Mouse (Mus musculus): Measurements from ENCODE around the gene Haspin.
"Not testable (repeated sequence)": the region's sequence is repeated elsewhere in the genome, so short reads cannot be mapped to it uniquely, and the experiment has no call there.

Gene Haspin

DNA sequence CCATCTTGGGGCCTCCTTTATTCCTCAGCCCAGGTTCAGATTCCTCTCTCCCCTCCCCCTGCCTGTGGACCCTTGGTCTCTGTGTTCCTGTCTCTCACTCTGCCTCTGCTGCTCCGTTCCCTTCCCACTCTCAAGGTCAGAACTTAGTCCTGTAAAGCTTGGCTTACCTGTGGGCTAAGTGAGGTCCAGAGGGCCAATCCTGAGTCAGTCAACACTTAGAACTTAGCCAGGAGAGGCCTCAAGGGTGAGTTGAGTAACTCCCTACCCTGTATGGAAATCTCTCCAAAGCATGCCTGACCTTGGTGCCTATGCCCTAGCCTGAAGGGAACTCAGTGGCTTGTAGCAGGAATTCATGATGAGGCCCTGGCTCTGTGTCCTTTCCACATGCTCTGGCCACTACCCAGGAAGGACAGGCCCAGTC is 6.2 kb upstream of the Haspin start:
- DNase-seq (ENCODE audit: low read depth, low spot score): no peak

DNA sequence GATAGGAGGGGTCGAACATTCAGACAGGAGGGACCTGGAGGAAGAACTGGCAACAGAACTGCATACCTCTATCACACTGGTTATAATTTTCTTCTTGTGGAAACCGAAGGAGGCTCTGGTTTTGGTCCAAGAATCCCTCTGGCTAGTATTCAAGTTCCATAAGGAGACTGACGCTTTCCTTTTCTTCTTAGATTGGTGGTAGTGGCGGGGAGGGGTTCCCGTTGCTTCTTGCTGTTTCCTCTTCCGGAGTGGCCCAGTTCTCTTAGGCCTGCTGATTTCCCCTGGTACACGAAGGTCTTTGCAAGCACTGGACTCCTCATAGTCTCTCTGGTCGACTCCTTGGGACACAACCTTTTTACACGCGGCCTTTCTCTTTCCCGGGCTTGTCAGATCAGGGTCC is 978 bp downstream of the Haspin start:
- DNase-seq (ENCODE audit: low read depth, low spot score): no peak

DNA sequence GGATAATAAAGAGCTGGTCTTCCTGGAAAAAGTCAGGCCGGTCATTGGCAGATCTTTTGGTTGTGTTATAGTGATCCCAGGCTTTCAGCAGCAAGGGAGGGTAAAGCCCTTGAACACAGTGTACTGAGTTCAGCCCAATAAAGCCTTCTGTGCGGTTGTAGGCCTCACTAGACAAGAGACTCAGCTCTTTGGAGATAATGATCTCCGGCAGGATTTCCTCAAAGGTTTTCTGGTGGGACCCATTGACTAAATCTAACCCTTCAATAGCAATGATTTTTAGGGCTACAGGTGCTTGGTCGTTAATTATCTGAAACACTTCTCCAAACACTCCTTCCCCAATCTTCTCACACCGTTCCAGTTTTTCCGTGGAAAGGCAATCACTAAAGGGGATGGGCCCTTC is 1.5 kb downstream of the Haspin start:
- DNase-seq (ENCODE audit: low read depth, low spot score): no peak

DNA sequence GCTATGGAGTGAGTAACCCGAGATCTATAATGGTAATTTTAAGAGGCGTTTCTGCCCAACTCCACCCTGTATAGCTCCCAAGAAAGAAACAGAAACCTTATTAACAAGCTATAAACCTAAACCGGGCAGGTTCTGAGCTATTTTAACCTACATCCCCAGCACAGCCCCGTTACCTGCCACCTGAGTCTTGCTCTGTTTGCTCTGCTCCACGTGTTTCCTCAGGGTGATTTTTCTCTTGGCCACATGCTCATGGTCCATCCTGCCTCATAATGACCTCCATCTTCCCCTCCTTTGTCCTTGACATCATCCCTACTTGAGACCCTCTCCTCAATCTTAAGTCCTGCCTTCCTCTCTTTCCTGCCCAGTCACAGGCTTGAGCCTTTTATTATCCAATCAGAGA is 3.9 kb downstream of the Haspin start:
- DNase-seq (ENCODE audit: low read depth, low spot score): no peak

DNA sequence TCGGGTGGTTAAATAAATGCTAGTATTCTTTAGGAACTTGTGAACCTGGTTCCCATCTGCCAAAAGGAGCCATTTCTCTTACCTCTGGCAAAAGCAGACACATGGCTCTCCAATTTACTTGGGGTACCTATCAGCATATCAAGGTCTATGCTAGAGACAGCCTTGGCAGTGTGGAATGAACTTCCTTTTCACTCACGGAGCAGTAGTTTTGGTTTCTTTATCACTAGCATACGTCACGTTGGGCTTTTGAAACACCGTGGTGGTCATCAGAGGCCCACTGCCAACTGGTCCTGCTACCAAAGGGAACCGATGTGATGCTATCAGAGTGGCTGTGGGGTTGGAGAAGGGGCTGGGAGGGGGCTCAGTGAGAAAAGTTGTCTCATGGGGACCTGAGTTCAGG is 5.1 kb downstream of the Haspin start:
- no peak for DNase-seq (ENCODE audit: low read depth, low spot score)

DNA sequence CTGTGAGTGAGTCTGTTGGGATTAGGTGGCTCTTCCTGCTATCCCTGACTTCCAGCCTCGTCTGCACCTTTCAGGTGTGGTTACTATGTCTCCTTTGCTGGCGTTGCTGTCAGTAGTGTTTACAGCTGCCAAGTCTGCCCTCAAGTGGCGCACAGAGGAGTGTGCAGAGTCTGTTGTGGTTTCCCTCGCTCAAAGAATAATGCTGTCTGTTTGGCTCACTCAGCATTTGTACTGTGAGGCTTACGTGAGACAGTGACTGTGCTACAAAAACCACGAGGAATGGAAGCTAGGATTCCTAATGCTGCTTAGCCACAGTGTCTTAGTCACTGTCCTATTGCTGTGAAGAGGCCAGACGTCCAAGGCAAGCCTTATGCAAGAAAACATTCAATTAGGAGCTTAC is 7.1 kb downstream of the Haspin start:
- DNase-seq (ENCODE audit: low read depth, low spot score): no peak

DNA sequence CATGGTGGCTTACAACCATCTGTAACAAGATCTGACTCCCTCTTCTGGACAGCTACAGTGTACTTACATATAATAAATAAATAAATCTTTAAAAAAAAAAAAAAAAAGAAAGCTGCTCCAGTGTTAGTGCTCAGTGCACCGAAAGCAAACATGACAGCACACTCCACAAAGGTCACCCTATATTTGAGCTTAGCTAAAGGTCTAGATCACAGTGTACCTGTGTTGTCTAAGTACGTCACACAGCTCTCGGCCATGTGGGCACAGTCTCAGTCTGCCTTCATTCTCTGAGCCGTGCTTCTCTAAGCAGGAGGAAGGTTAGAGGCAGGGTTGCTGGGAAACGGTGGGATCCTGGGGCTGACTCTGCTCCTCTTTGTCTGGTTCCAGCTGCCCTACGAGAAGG is 11.6 kb downstream of the Haspin start:
- DNase-seq (ENCODE audit: low read depth, low spot score): no peak

DNA sequence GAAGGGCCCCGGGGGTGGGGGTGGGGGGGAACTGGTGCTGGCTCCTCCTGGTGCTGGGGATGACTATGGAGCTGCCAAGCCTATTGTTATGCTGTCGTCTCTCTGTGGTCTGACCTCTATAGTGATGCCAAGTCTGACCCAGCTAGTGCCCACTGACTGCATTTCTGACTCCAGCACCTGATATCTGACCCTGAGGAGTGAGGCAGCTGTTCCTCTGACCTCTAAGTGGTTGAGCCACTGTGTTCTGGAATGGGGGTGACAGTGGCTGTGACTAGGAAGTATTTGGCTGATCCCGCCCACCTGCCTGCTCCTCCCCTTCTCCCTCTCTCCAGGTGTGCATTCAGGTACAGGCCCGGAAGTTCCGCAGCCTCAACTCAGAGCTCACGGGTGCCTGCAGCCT is 26.7 kb downstream of the Haspin start:
- no peak for DNase-seq (ENCODE audit: low read depth, low spot score)

DNA sequence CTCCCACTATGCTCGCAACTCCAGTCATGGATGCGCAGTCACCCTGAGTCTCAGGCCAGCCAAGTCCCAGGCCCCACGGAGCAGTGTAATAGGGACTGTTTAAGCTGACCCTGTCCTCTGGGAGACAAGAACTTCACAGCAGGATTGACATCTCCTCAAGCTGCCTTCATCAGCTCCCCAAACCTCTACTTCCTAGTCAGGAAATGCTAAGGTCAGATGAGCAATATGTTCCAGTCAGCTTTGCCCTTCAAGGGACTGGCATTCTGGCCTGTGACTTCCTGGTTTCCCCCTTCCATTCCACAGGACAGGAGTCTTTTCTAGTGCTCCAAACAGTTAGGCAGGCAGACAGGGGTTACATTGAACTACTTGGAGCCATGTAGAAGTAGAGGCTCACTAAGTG is 28.2 kb downstream of the Haspin start:
- DNase-seq (ENCODE audit: low read depth, low spot score): no peak

DNA sequence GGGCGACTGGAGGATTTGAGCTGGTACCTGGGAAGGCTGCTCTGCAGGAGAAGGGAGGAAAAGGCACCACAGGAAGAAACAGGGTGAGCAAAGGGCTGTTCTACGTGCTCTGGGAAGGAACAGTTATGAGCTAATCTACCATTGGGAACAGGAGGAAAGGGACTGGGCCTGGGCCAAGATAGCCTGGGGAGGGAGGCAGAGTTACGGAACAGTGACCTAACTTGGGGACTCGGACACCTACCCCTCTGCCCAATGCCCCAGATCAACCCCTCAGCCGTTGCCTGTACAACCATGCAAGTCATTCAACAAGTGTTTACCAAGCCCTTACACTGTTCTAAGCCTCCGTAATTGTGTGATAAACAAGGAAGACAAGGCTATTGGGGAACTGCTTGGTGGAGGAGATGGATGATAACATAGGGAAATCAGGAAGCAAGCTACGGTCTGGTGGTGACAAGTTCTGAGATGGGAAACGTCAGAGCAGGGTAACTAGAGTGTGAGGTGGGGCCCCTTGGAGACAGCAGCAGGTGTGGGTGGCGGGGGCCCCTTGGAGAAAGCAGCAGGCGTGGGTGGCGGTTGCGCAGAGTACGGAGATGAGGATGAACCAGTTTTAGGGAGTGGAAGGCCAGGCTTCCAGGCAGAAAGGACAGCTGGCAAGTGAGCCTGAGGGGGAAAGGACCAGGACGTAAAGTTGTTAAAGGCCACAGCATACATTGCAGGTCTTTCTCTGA is 29.0 kb downstream of the Haspin start:
- no peak for DNase-seq (ENCODE audit: low read depth, low spot score)

DNA sequence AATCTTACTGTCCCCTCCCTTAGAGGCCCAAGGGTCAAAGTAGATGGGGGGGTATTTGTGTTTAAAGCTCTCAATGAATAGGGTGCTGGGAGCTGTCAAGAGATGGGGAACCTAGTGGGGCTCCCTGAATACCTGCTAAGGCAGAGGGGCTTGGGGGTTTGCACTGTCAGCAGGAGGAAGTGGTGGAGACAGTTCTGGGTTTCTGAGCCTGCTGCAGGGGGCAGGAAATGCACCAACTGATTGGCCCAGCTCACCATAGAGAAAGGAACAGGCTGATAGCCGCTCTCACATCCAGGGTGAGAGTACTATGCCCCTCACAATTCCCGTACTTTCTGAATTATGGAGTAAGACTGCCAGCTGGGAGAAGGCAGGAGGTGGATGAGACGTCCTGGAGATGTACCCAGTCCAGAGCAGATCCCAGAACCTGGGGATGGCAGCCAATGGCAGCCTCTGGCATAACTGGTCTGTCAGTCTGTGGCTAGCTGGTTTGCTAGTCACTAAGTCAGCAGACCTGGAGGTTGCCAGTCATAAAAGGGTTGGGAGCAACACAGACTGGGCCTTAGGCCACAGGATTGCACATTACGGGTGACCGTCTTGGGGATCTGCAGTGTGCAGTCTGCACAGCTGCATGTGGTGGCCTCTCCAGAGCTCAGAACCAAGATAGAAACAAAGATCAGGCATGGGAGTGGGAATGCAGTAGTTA is 29.7 kb downstream of the Haspin start:
- DNase-seq (ENCODE audit: low read depth, low spot score): no peak

DNA sequence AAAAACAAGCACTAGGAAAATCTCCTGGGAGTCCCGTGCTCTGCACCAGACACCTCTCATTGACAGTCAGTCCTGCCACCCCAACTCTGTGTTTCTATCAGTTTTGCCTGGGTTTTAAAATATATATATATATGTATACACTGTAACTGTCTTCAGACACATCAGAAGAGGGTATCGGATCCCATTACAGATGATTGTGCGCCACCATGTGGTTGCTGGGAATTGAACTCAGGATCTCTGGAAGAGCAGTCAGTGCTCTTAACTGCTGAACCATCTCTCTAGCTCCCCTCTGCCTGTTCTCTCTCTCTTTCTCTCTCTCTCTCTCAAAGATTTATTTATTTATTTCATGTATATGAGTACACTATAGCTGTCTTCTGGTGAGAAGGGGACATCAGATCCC is 30.7 kb downstream of the Haspin start:
- DNase-seq (ENCODE audit: low read depth, low spot score): not testable (repeated sequence)

DNA sequence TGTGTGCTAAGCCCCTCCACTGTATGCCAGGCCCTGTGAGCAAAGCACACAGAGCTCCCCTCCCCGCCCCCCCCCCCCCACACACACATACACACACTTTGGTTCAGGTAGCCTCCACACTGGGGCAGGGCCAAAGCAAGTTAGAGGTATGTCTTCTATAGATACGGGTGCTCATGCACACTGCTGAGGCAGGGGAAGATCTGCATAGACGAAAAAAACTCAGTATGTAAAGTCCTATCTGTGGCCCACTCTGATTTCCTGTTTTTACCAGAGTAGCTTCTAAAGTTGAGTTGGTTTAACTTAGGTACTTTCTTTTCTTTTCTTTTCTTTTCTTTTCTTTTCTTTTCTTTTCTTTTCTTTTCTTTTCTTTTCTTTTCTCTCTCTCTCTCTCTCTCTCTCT is 32.8 kb downstream of the Haspin start:
- no peak for DNase-seq (ENCODE audit: low read depth, low spot score)

DNA sequence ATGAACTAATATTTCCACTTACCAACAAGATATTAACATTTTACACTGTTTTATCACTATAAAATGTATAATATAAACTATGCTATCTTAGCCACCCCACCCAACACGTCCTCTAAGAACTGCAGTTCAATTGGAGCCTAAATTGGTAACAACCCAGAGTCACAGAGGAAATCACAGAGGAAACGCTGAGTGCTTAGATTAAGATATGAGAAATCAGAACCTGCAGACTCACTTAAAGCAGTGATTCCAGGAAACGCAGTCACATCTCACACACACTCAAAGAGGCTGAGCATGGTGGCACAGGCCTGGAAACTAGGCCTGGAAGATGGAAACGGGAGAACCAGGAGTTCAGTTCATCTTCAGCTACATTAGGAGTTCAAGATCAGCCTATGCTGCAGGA is 36.8 kb downstream of the Haspin start:
- no peak for DNase-seq (ENCODE audit: low read depth, low spot score)

DNA sequence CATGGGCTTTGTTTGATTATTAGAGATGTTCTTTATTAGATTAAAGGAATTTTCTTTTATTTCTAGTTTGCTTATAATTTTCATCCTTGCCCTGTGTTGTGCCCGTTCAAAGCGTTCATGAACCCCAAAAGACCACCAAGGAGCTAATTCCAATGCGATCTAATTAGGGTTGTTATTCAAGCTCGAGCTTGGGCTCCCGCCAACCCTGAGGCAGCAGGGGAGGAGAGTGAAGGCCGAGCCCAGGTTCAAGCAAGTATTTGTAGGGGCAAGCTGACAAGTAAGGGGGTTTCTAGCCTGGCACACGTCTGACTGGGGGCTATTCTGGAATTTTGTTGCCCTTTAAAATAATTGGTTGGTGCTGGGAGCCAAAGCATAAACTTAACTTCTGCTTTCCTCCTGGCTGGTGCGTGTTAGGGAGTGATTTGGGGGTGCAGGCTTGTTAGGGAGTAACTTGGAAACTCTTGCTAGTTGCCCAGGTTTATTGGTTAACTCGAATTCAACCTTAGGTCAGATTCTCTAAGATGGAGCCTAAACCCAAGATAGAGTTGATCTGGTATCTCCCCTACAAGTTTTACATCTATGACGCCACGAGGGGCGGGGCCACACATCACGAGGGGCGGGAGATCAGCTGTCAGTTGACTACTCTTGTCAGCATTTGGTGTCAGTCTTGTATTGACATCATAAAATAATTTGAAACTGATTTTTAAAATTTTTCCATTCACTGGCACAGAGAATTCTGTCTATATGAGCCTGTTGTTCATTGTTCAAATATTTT is 37.9 kb downstream of the Haspin start:
- no peak for DNase-seq (ENCODE audit: low read depth, low spot score)

DNA sequence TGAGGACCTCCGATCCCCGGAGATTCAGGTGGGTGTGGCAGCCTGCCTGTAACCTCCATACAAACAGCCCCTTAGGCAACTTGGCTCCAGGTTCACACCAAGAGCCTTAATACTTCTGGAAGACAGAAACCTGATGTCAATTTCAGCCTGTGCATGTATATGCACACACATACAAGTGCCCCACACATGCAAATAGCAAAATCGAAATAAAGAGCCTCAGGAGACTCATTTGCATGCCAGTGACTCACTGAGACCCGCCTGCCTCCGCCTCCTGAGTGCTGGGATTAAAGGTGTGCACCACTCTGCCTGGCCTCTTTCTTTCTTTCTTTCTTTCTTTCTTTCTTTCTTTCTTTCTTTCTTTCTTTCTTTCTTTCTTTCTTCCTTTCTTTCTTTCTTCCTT is 39.2 kb downstream of the Haspin start:
- no peak for DNase-seq (ENCODE audit: low read depth, low spot score)

DNA sequence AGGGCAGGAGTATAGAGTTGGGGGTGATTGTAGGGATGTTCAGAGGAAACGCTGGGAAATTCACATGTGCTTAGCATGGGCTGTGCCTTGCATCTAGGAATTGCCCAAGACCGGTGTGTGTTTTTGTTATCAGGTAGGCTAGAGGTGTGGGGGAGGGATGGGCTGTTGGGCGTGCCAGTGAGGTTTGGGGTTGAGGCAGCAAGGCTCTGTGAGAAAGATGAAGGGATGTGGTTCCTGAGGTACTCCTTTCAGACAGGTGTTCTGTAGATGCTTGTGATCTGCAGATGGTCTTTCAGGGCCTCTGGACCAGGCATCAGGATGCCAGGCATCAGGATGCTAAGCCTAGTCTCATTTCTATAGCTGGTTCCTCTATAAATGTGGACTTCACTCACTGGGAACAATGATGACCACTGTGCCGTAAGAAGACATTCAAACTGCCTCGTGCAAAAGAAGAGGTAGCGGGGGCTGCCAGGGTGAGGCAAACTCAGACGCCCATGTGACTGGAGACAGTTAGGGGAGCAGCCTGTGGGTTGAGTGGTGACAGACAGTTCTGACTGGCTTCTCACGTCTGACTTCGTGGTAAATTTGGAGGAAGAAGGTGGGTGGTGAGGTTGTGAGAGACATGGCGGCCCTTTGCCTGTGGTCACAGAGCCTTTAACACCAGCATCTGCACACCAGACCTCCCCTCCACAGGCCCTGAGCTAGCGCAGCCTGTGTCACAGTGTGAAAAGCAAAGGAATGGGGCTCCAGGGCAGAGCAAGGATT is 43.7 kb downstream of the Haspin start:
- DNase-seq (ENCODE audit: low read depth, low spot score): no peak

DNA sequence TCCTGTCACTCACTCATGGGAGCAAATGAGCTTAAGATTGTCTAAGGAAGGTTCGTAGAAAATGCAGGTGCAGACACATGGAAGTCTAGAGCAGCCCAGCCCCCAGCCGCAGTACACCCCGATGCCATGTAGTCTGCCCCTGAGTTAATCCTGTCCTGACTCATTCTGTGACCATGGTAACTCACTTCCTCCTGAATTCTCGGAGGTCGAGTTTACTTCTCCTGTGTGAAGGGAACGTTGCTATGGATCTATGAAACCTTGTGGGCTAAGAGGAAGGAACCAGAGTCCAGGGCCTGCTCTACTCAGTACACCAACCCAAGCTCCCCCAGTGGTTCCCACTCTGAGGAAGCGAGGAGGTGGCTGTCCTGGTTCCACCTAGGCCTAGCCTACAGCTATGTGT is 45.2 kb downstream of the Haspin start:
- DNase-seq (ENCODE audit: low read depth, low spot score): no peak

DNA sequence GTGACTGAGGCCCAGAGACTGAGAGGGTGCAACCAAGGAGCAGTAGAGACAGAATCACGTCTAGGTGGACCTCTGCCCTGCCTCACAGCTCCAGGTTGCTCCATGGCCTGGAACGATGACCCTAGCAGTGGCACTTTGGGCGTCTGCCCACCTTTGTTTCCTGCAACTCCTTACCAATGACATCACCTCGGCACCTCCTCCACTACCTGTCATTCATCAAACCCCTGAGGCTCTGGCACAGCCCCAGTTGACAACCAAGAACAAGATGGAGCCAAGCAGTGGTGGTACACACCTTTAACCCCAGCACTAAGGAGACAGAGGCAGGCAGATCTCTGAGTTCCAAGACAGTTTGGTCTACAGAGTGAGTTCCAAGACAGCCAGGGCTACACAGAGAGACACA is 46.0 kb downstream of the Haspin start:
- no peak for DNase-seq (ENCODE audit: low read depth, low spot score)

DNA sequence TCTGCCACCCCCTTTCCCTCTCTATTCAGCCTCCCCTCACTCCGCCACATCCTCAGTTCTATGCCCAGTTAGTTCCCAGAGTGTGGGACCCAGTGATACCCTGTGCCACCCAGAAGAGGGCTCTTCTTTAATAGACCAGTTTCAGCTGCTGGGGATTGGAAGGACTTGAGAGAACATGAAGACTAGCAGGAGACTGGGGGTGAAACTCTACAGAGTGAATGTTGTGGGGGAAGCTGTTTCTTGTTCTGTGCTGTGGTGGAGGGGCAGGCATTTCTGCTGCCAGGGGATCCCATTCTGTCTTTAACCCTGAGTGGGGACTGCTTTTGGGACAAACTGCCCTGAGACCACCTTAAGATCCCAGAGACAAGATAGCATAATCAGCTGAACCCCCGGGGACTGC is 47.3 kb downstream of the Haspin start:
- no peak for DNase-seq (ENCODE audit: low read depth, low spot score)

DNA sequence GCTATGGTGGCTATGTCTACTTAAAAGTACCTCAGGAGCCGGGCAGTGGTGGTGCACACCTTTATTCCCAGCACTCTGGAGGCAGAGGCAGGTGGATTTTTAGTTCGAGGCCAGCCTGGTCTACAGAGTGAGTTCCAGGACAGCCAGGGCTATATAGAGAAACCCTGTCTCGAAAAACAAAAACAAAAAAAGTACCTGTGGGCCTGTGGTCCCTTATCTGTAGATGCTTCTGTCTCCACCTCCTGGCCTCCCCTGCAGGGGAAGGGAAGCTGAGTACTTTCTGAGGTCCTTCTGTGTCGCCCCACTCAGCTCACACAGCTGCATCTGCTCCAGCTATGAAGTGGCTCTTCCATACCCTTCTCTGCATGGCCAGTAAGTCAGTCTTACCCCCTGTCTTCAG is 47.8 kb downstream of the Haspin start, which contains the start of gene Itgae:
Gene Itgae, plus strand, starts transcription at position 301 of the 400 bp plus-strand sequence.
- no peak for DNase-seq (ENCODE audit: low read depth, low spot score)
